Mouse (Mus musculus): ENCODE measurements around the gene Prex1. TPM values are rescaled to one million over a fixed set of nuclear protein-coding genes. Genes with fewer than 3 reads are reported as not detected.

Prex1 gene
- total and polyA plus RNA-seq, 2 experiments from 2014 or later = 4.0 to 6.2 TPM

DNA sequence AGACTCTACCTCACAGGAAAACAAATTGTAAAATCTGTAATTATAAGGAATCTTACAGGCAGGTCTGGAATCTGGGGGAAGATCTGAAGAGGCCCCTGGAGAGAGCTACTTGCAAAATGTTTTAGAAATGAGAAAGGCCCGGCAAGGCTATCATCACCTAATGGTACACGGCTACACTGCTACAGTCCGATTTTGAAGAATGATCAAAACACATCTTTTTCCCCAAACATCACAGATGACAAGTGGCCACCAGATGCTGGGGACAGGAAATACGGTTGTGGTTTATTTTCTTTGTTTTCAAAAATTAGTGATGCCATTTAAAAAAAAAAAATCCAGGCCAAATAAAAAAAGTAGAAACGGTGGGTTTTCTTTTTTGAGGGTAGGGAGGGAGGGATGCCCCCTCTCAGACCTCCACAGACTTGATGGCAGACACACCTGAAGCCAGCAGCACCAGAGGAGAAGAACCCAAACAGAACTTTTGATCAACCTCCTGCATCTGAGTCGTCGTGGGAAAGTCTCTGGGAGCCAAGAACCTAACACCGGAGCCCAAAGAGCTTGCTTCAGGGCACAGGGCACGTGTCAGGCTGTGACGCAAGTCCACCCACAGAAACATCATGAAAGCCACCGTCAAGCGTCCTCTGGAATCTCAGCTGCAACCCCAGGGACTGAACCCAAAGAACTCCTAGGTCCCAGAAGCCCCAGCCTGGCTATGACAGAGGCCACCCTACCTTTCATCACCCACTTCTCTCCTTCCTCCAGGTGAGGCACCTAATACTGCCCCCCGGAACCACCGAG, 41.3 kb downstream of the Prex1 start:
- no peak overlapping the region for H3K9ac ChIP-seq (replicated peaks; ENCODE audit: low read depth, low read length)
- DNase-seq (ENCODE audit: low spot score) (no peak), ATAC-seq (ENCODE audit: insufficient read depth, low read depth) (no peak)
- no peaks in the 10 kb centered on the region for H3K36me3 ChIP-seq (replicated peaks; ENCODE audit: control insufficient read depth, insufficient read depth, low read length)
- peaks cover 15% of the 10 kb centered on the region for H3K4me1 ChIP-seq (ENCODE audit: control insufficient read depth, insufficient read depth)
- no peak overlapping the region for H3K4me3 ChIP-seq (ENCODE audit: low read depth, low read length)
- H3K9me3 ChIP-seq (replicated peaks; ENCODE audit: control insufficient read depth, low read length) = no peaks in the 10 kb centered on the region
- TF ChIP-seq CTCF (IDR thresholded peaks at IDR 0.05; ENCODE audit: low read depth) (no peak), EP300 (IDR thresholded peaks at IDR 0.05; ENCODE audit: low read depth) (no peak)
- H3K27me3 ChIP-seq (ENCODE audit: control insufficient read depth, insufficient read depth, low read length) = no peaks in the 10 kb centered on the region
- 85% methylated on average over 14 of the region's 14 CpGs for WGBS
- no peak overlapping the region for H3K27ac ChIP-seq (ENCODE audit: low read depth)
- no peak overlapping the region for H3K4me2 ChIP-seq (ENCODE audit: low read depth, low read length)

DNA sequence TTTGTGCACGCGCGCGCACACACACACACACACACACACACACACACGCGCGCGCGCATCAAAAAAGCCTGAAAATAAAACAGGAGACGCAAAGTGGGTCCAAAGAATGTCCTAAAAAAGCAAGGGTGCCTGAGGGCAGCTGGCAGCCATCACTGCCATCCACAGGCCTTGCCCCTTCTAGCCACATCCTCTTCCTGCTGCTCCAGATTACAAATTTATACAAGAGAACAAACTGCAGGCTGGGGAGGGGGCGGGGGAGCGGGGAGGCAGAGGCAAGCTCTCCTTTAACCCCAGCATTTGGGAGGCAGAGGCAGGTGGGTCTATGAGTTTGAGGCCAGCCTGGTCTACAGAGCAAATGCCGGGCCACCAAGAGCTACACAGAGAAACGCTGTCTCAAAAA, 42.0 kb downstream of the Prex1 start:
- TF ChIP-seq EP300 (IDR thresholded peaks at IDR 0.05; ENCODE audit: low read depth) = no peak
- no peak for TF ChIP-seq CTCF (IDR thresholded peaks at IDR 0.05; ENCODE audit: low read depth)
- ATAC-seq (ENCODE audit: insufficient read depth, low read depth) (no peak), DNase-seq (ENCODE audit: low spot score) (no peak)
- Histone ChIP-seq H3K9me3 (replicated peaks; ENCODE audit: control insufficient read depth, low read length) (no peaks in the 10 kb centered on the region), H3K9ac (replicated peaks; ENCODE audit: low read depth, low read length) (no peak overlapping the region), H3K4me3 (ENCODE audit: low read depth, low read length) (no peak overlapping the region), H3K27ac (ENCODE audit: low read depth) (no peak overlapping the region; the same call in 1 of the 2 replicates), H3K36me3 (replicated peaks; ENCODE audit: control insufficient read depth, insufficient read depth, low read length) (no peaks in the 10 kb centered on the region), H3K4me2 (ENCODE audit: low read depth, low read length) (no peak overlapping the region), H3K4me1 (ENCODE audit: control insufficient read depth, insufficient read depth) (peaks cover 19% of the 10 kb centered on the region), H3K27me3 (ENCODE audit: control insufficient read depth, insufficient read depth, low read length) (no peaks in the 10 kb centered on the region)
- 92% methylated on average over 14 of the region's 14 CpGs for WGBS

DNA sequence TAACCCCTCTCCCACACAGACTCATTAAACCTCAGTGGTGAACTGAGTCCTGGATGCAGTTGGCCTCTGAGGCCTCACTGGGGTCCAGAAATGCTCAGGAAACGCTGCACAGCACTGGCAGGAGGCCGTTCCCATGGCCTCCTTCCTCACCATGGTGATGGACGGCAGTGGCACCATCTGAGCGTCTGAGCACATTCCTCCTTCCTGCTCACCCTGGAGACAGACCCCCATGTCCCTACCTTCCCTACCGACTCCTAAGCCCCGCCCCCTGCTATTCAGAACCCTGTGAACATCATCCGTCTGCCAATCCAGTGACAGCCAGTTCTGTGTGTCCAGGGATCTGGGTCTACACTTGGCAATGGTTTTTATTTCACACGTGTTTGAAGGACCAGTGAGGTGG, 42.6 kb downstream of the Prex1 start:
- Histone ChIP-seq H3K4me1 (ENCODE audit: control insufficient read depth, insufficient read depth) (peaks cover 19% of the 10 kb centered on the region), H3K4me3 (ENCODE audit: low read depth, low read length) (no peak overlapping the region), H3K27me3 (ENCODE audit: control insufficient read depth, insufficient read depth, low read length) (no peaks in the 10 kb centered on the region), H3K36me3 (replicated peaks; ENCODE audit: control insufficient read depth, insufficient read depth, low read length) (no peaks in the 10 kb centered on the region), H3K9me3 (replicated peaks; ENCODE audit: control insufficient read depth, low read length) (no peaks in the 10 kb centered on the region), H3K9ac (replicated peaks; ENCODE audit: low read depth, low read length) (no peak overlapping the region), H3K4me2 (ENCODE audit: low read depth, low read length) (no peak overlapping the region), H3K27ac (ENCODE audit: low read depth) (no peak overlapping the region; the same call in 1 of the 2 replicates)
- ATAC-seq (ENCODE audit: insufficient read depth, low read depth) (no peak), DNase-seq (ENCODE audit: low spot score) (no peak)
- no peak for TF ChIP-seq EP300 (IDR thresholded peaks at IDR 0.05; ENCODE audit: low read depth)
- TF ChIP-seq CTCF (IDR thresholded peaks at IDR 0.05; ENCODE audit: low read depth) = no peak
- 47% methylated on average over 8 of the region's 8 CpGs for WGBS

DNA sequence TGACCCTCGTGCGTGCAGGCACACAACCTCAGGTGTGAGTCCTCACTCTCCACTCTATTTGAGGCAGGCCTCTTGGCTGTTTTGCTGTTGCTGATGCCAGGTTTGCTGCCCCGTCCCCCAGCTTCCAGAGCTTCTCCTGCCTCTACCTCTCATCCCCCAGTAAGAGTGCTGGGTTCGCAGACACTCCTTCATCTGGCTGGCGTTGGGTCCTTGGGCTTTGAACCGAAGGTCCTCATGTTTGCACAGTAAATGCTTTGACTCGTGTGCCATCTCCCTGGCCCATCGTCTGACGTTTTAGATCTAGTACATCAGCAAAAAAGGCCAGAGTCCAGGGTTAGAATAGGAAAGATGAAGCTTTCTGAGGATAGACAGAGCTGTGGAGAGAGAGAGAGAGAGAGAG, 43.7 kb downstream of the Prex1 start:
- Histone ChIP-seq H3K36me3 (replicated peaks; ENCODE audit: control insufficient read depth, insufficient read depth, low read length) (no peaks in the 10 kb centered on the region), H3K9ac (replicated peaks; ENCODE audit: low read depth, low read length) (no peak overlapping the region), H3K9me3 (replicated peaks; ENCODE audit: control insufficient read depth, low read length) (no peaks in the 10 kb centered on the region), H3K27ac (ENCODE audit: low read depth) (no peak overlapping the region), H3K27me3 (ENCODE audit: control insufficient read depth, insufficient read depth, low read length) (no peaks in the 10 kb centered on the region), H3K4me2 (ENCODE audit: low read depth, low read length) (no peak overlapping the region), H3K4me3 (ENCODE audit: low read depth, low read length) (no peak overlapping the region), H3K4me1 (ENCODE audit: control insufficient read depth, insufficient read depth) (peaks cover 16% of the 10 kb centered on the region)
- 87% methylated on average over 9 of the region's 9 CpGs for WGBS
- ATAC-seq (ENCODE audit: insufficient read depth, low read depth) = no peak
- no peak for TF ChIP-seq EP300 (IDR thresholded peaks at IDR 0.05; ENCODE audit: low read depth)
- TF ChIP-seq CTCF (IDR thresholded peaks at IDR 0.05; ENCODE audit: low read depth) = no peak
- no peak for DNase-seq (ENCODE audit: low spot score)

DNA sequence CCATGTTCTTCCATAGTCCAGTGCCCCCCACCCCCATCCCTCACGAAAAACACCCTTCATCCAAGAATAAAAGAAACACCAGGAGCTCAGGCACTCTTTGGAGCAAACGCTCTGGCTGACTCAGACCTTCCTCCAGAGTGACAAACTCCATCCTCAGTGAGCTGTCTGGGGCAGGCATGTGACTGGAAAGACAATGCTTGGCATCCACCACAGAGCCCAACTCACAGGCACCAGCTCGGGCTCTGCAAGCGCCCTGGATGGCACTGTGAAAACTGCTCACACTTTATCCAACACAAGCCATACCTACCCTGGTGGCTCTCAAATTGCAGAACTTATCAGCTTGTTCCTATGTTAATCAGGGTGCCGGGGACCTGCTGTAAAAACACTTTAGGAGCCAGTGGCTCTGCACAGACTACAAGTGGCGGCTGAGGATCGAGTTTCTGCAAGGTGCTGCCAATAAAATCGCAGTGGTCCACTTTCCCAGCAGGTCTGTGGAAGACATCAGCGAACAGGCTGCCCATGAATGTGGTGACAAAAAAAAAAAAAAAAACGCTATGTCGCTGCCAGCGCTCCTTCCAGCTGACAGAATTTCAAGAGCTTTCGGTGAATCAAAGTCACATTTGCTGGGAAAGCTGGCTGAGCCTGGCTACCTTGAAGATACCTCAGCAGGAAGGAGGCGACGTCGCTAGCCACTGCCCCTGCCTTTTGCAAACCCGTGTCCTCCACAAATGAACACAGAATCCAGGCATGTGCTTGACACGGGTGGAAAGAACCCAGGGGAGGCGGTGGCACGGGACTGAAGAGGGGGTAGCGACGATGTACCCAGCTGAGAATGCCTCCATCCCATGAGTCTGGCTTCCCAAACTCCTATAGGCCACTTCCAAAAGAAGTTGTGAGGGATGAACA, 45.6 kb downstream of the Prex1 start:
- Histone ChIP-seq H3K36me3 (replicated peaks; ENCODE audit: control insufficient read depth, insufficient read depth, low read length) (no peaks in the 10 kb centered on the region), H3K27ac (ENCODE audit: low read depth) (peak overlapping the region; percentile 40; the same call in 1 of the 2 replicates), H3K9ac (replicated peaks; ENCODE audit: low read depth, low read length) (no peak overlapping the region), H3K4me2 (ENCODE audit: low read depth, low read length) (peak overlapping the region; percentile 43), H3K27me3 (ENCODE audit: control insufficient read depth, insufficient read depth, low read length) (no peaks in the 10 kb centered on the region), H3K4me3 (ENCODE audit: low read depth, low read length) (no peak overlapping the region), H3K9me3 (replicated peaks; ENCODE audit: control insufficient read depth, low read length) (no peaks in the 10 kb centered on the region), H3K4me1 (ENCODE audit: control insufficient read depth, insufficient read depth) (peaks cover 20% of the 10 kb centered on the region)
- peak; percentile 51 for DNase-seq (ENCODE audit: low spot score)
- TF ChIP-seq EP300 (IDR thresholded peaks at IDR 0.05; ENCODE audit: low read depth) (no peak), CTCF (IDR thresholded peaks at IDR 0.05; ENCODE audit: low read depth) (no peak)
- peak; percentile 72 for ATAC-seq (ENCODE audit: insufficient read depth, low read depth)
- WGBS = 21% methylated on average over 22 of the region's 22 CpGs
